Mouse (Mus musculus): ENCODE results near the gene E2f2. TPM values are rescaled to one million over a fixed set of nuclear protein-coding genes. Genes with fewer than 3 reads are reported as not detected.

E2f2 gene
- polyA plus RNA-seq, 1 experiment from 2014 or later, result 8.1 TPM

DNA sequence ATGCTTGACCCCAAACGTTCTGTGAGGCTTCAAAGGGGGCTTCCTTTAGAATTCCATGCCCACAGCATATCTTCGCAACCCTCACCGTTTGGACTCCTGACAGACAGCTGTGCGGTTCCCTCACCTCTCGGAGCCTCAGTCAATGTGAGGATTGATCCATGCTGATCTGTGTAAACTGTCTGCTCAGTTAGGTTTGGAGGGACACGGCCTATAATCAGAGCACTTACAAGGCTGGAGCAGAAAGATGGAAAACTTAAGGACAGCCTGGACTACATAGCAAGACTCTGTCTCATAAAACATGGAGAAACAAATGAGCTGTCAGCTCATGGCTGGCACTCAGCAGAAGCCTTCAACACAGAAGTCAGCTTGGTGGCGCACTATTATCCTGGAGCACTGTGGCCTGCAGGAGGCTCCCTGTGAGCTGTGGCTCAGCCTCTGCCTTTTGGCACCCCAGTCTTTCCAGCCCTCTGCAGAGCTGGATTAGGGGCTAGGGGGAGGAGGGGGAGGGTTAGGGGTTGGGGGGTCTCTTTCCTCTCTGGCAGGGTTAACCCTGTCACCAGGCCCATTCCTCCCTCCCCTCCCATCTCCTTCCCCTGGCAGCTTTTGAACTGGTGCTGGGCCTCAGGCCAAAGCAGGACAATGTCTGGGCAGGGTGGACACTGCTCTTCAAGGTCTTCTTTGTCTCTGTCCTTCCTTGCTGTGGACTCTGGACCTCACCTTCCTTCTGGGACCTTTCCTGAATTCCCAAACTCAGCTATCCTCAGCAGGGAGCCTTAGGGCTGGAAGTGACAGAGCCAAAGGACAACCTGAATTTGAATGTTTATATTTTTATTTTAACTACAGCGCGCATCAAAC is 36.1 kb upstream of the E2f2 start:
- Histone ChIP-seq H3K9me3 (no peaks in the 10 kb centered on the region), H3K9ac (peak overlapping the region; percentile 57; the same call in 1 of the 2 replicates), H3K4me2 (replicated peaks) (peak overlapping the region; percentile 93), H3K36me3 (no peaks in the 10 kb centered on the region), H3K4me3 (replicated peaks) (no peak overlapping the region), H3K27me3 (replicated peaks) (no peaks in the 10 kb centered on the region), H3K27ac (peak overlapping the region; percentile 97), H3K4me1 (replicated peaks) (peaks cover 39% of the 10 kb centered on the region)
- ATAC-seq, result no peak
- 48% methylated on average over 9 of the region's 9 CpGs for WGBS

DNA sequence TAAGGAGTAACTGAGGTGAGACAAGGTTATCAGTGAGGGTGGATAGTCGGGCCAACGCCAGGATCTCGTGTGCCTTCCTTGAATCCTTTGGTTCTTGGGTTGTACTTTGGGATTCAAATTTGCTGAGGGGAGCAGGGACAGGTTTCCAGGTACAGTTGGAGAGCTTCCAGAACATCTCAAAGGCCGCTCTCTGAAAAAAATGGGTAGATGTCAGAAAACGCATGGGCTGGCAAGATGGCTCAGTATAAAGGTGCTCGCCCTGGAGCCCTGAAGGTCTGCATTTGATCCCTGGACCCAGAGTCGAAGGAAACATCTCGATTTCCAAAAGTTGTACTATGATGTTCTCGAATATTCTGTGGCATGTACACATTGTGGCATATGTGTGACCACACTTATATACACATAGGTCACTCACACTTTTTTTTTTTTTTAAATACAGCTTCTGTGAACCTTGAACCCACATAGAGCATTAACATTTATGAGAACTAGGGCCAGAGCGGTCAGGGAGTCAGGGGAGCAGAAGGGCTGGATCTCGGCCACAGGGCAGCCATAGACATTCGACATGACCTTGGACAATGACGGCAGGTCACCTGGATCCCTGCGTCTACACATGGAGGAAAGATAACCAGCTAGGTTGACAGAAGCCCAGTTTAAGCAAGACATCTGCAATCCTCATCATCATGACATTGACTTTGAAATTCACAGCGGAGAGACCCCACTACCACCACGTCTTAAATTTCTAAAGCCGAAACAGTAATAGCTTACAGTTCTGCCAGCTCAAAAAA is 32.7 kb upstream of the E2f2 start:
- peak overlapping the region; percentile 96 for H3K27ac ChIP-seq
- H3K27me3 ChIP-seq (replicated peaks), result no peaks in the 10 kb centered on the region
- no peaks in the 10 kb centered on the region for H3K36me3 ChIP-seq
- WGBS, result 52% methylated on average over 17 of the region's 17 CpGs
- ATAC-seq, result no peak
- H3K4me1 ChIP-seq (replicated peaks), result peaks cover 48% of the 10 kb centered on the region
- peak overlapping the region; percentile 46; the same call in 1 of the 2 replicates for H3K4me2 ChIP-seq (replicated peaks)
- H3K4me3 ChIP-seq (replicated peaks), result no peak overlapping the region
- H3K9me3 ChIP-seq, result no peaks in the 10 kb centered on the region
- no peak overlapping the region for H3K9ac ChIP-seq

GRCm38 (mm10) chr4:136140327-136141250 is 31.6 kb upstream of the E2f2 start:
- Histone ChIP-seq H3K4me3 (replicated peaks) (no peak overlapping the region; the same call in none of the 2 replicates), H3K4me1 (replicated peaks) (peaks cover 45% of the 10 kb centered on the region), H3K9me3 (no peaks in the 10 kb centered on the region), H3K27me3 (replicated peaks) (no peaks in the 10 kb centered on the region), H3K27ac (peak overlapping the region; percentile 96), H3K36me3 (no peaks in the 10 kb centered on the region), H3K9ac (peak overlapping the region; percentile 5; the same call in 1 of the 2 replicates), H3K4me2 (replicated peaks) (peak overlapping the region; percentile 46)
- 7% methylated on average over 31 of the region's 31 CpGs for WGBS
- ATAC-seq, result peak; percentile 84

DNA sequence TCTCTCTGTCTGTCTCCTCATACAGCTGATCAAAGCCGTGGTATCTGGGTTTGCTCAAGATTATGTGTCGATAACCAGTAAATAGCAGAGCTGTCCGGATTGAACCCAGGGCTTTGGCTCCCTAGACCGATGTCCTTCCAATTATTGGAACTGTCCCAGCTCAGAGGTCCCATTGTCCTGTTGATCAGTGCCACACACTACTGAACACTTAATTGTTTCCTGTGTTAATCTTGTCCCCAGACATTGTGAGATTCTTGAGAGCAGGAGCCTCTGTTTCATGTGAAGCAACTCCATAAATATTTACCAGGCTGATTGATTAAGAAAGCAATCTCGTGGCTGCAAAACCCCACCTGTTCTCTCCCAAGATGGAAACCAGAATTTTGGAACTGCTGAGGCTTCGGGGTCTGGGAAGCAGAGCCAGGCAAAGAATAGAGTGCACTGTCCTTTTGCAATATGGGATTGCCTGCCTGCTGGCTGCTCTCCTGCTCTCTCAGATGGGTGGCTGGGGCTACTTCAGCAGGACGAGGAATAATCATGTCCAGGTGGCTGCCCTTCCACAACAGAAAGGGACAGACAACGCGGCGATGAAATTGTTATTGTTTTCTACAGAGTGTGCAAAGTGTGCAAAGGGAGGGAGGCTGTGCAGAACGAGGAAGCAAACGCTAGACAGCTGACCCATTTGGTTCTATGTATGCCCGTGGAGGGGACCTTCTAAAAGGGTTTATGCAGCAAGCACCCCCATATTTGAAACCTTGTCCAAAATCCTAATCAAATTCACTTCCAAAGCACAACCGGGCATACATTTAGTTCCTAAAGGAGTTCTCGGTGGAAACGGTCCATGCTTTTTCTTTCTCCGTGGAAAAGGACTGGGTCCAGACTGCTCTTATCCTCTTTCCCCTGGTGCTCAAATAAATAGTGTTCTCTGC is 29.7 kb upstream of the E2f2 start:
- Histone ChIP-seq H3K4me2 (replicated peaks) (peak overlapping the region; percentile 82), H3K9ac (peak overlapping the region; percentile 33; the same call in 1 of the 2 replicates), H3K36me3 (no peaks in the 10 kb centered on the region), H3K27ac (peak overlapping the region; percentile 96), H3K4me1 (replicated peaks) (peaks cover 43% of the 10 kb centered on the region), H3K27me3 (replicated peaks) (no peaks in the 10 kb centered on the region), H3K4me3 (replicated peaks) (peak overlapping the region; percentile 79), H3K9me3 (no peaks in the 10 kb centered on the region)
- no peak for ATAC-seq
- 11% methylated on average over 17 of the region's 17 CpGs for WGBS

- peak within 1 kb of the TSS; percentile 91 for H3K9ac ChIP-seq
- WGBS, result under 1% methylated on average over 39 of the region's 39 CpGs
- peak within 1 kb of the TSS; percentile 79 for H3K4me3 ChIP-seq (replicated peaks)
- ATAC-seq, result peak; percentile 86
- no peaks in the 10 kb centered on the region for H3K27me3 ChIP-seq (replicated peaks)
- no peaks in the 10 kb centered on the region for H3K9me3 ChIP-seq
- no peaks in the 10 kb centered on the region for H3K36me3 ChIP-seq
- peak within 1 kb of the TSS; percentile 96 for H3K27ac ChIP-seq
- peak within 1 kb of the TSS; percentile 82 for H3K4me2 ChIP-seq (replicated peaks)
- peaks cover 46% of the 10 kb centered on the region for H3K4me1 ChIP-seq (replicated peaks)
These were observed 28.8 kb upstream of the E2f2 start, which contains the start of gene Id3 for GRCm38 (mm10) chr4:136143193-136143976. Gene Id3 (plus strand): TSS chr4:136143497.

DNA sequence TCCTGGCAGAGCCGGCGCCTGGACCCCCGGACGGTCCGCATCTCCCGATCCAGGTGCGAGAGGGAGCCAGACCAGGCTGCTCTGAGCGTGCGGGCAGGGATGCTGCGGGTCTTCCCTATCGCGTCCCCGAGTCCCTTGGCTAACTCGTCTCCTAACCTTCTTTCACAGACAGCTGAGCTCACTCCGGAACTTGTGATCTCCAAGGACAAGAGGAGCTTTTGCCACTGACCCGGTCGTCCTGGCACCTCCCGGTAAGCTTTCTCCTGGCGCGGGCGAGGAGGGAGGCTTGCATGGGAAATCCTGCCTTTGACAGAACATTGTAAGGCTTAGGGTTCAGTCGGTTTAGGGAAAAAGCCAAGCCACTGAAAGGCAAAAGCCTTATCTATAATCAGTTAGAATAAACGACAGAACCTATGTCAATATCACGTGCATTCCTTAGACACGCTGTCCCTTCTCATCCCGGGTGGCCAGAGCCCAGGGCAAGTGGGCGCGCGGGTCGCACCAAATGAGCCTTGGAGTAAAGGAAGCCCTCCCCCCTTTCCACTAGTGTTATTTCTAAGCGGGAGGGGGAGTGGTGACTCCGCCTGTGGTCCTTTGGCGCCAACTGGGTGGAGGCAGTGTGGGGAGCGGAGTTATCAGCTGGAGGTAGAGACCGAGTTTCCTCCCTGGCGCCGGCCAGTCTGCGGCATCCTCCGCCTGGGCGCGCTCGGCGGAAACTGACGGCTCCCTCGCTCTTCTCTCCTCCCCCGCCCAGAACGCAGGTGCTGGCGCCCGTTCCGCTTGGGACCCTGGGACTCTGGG is 27.9 kb upstream of the E2f2 start:
- peak; percentile 20; the same call in 1 of the 2 replicates for ATAC-seq
- WGBS, result under 1% methylated on average over 50 of the region's 50 CpGs
- no peaks in the 10 kb centered on the region for H3K27me3 ChIP-seq (replicated peaks)

GRCm38 (mm10) chr4:136144927-136145292 is 27.3 kb upstream of the E2f2 start:
- Histone ChIP-seq H3K4me3 (replicated peaks) (peak overlapping the region; percentile 79), H3K9me3 (no peaks in the 10 kb centered on the region), H3K4me2 (replicated peaks) (peak overlapping the region; percentile 82), H3K36me3 (no peaks in the 10 kb centered on the region), H3K9ac (peak overlapping the region; percentile 91), H3K27me3 (replicated peaks) (no peaks in the 10 kb centered on the region), H3K4me1 (replicated peaks) (peaks cover 43% of the 10 kb centered on the region), H3K27ac (peak overlapping the region; percentile 96)
- WGBS, result 3% methylated on average over 11 of the region's 11 CpGs
- no peak for ATAC-seq

More for the DNA sequence above, 27.9 kb upstream of the E2f2 start:
- no peaks in the 10 kb centered on the region for H3K9me3 ChIP-seq
- H3K27ac ChIP-seq, result peak overlapping the region; percentile 96
- peaks cover 47% of the 10 kb centered on the region for H3K4me1 ChIP-seq (replicated peaks)
- H3K9ac ChIP-seq, result peak overlapping the region; percentile 91
- peak overlapping the region; percentile 79 for H3K4me3 ChIP-seq (replicated peaks)
- H3K36me3 ChIP-seq, result no peaks in the 10 kb centered on the region
- peak overlapping the region; percentile 82 for H3K4me2 ChIP-seq (replicated peaks)

- Histone ChIP-seq H3K4me3 (replicated peaks) (peak overlapping the region; percentile 79), H3K27ac (peak overlapping the region; percentile 96), H3K9ac (peak overlapping the region; percentile 91), H3K36me3 (no peaks in the 10 kb centered on the region), H3K4me2 (replicated peaks) (peak overlapping the region; percentile 82), H3K4me1 (replicated peaks) (peaks cover 42% of the 10 kb centered on the region), H3K27me3 (replicated peaks) (no peaks in the 10 kb centered on the region), H3K9me3 (no peaks in the 10 kb centered on the region)
- 22% methylated on average over 11 of the region's 11 CpGs for WGBS
- ATAC-seq, result no peak
These were observed 26.8 kb upstream of the E2f2 start for GRCm38 (mm10) chr4:136145362-136145885.

- peaks cover 35% of the 10 kb centered on the region for H3K4me1 ChIP-seq (replicated peaks)
- H3K36me3 ChIP-seq, result no peaks in the 10 kb centered on the region
- no peaks in the 10 kb centered on the region for H3K9me3 ChIP-seq
- H3K4me3 ChIP-seq (replicated peaks), result peak overlapping the region; percentile 79
- H3K27me3 ChIP-seq (replicated peaks), result no peaks in the 10 kb centered on the region
- 29% methylated on average over 7 of the region's 7 CpGs for WGBS
- peak overlapping the region; percentile 82 for H3K4me2 ChIP-seq (replicated peaks)
- peak overlapping the region; percentile 91 for H3K9ac ChIP-seq
- no peak for ATAC-seq
- peak overlapping the region; percentile 96 for H3K27ac ChIP-seq
These were observed 26.0 kb upstream of the E2f2 start for GRCm38 (mm10) chr4:136145991-136146711.

All from intestine, embryonic 15.5 days (tissue).